Mouse (Mus musculus) G1E (cell line): Measurements from ENCODE around the gene Mrpl18. TPM values are rescaled to one million over a fixed set of nuclear protein-coding genes. Genes with fewer than 3 reads are reported as not detected.

Experiments
- ATAC-seq: 2 replicates; pipeline ENCODE4 v1.8.0; 2016; ENCODE audit warnings: mild to moderate bottlenecking; ENCODE audit not compliant: insufficient number of reproducible peaks, poor library complexity, low FRiP score, severe bottlenecking; ENCODE audit errors: extremely low read depth
- DNase-seq: peaks from one replicate; pipeline ENCODE4 v3.0.0; 2012; ENCODE audit warnings: low spot score
- H3K27me3 ChIP-seq: 2 replicates; pipeline ENCODE4 v1.6.1; 2012; ENCODE audit warnings: mild to moderate bottlenecking, low read length, inconsistent platforms; ENCODE audit not compliant: insufficient read depth
- H3K36me3 ChIP-seq: replicated peaks from 2 replicates; pipeline ENCODE3; 2012; ENCODE audit warnings: mild to moderate bottlenecking, inconsistent platforms
- H3K4me1 ChIP-seq: 2 replicates; pipeline ENCODE4 v1.6.1; 2012; ENCODE audit warnings: low read depth, low read length, inconsistent platforms, mixed read lengths; ENCODE audit not compliant: insufficient read depth
- H3K4me3 ChIP-seq: 2 replicates; pipeline ENCODE4 v1.5.1; 2012; ENCODE audit warnings: low read depth, mild to moderate bottlenecking, inconsistent platforms, low read length, moderate library complexity, mixed read lengths
- H3K9me3 ChIP-seq: replicated peaks from 2 replicates; pipeline ENCODE4 v1.6.1; 2012; ENCODE audit warnings: inconsistent platforms
- CTCF ChIP-seq: IDR thresholded peaks from 2 replicates; pipeline ENCODE4 v1.5.1; 2012; ENCODE audit warnings: low read depth, low read length, inconsistent platforms, mixed read lengths
- GATA1 ChIP-seq: IDR thresholded peaks from 2 replicates; pipeline ENCODE4 v1.6.1; 2012; ENCODE audit warnings: borderline replicate concordance, low read length, inconsistent platforms, mixed read lengths
- GATA2 ChIP-seq: IDR thresholded peaks from 2 replicates; pipeline ENCODE4 v1.6.1; 2012; ENCODE audit warnings: low read depth, low read length, inconsistent platforms, borderline replicate concordance
- POLR2AphosphoS5 ChIP-seq: IDR thresholded peaks from 2 replicates; pipeline ENCODE4 v1.6.1; 2012; ENCODE audit warnings: low read depth, low read length, inconsistent platforms; ENCODE audit not compliant: insufficient replicate concordance
- TAL1 ChIP-seq: conservative IDR thresholded peaks from 2 replicates; pipeline ENCODE4 v1.6.1; 2012; ENCODE audit warnings: low read depth, low read length, inconsistent platforms, mixed read lengths
- polyA plus RNA-seq: library from polyadenylated mRNA; stranded (reverse); fragments of >175 nt; gene quantifications from 2 replicates; pipeline ENCODE4 v1.2.3, GENCODE M21; 2012
- total RNA-seq, 2 experiments: library from RNA; stranded (forward) in 1 of 2; stranded (reverse) in 1 of 2; fragments of 200-1000 nt in 1 of 2; fragments of >200 nt in 1 of 2; fragmentation: Nextera tagmentation in 1 of 2; gene quantifications; 2 replicates each; pipeline ENCODE4 v1.2.3; 2014 to 2017

The Mrpl18 gene
- total and polyA plus RNA-seq, 3 experiments, result 103 to 227 (median 114) TPM

GRCm38 (mm10) chr17:12872275-12873028, 43.7 kb downstream of the Mrpl18 start:
- TF ChIP-seq CTCF (no peak), GATA1 (no peak), POLR2AphosphoS5 (no peak), GATA2 (no peak), TAL1 (no peak)
- H3K27me3 ChIP-seq, result peaks cover 50% of the 10 kb centered on the region
- no peaks in the 10 kb centered on the region for H3K36me3 ChIP-seq
- no peaks in the 10 kb centered on the region for H3K4me1 ChIP-seq
- H3K9me3 ChIP-seq, result no peaks in the 10 kb centered on the region
- DNase-seq (no peak), ATAC-seq (no peak)
- no peak overlapping the region for H3K4me3 ChIP-seq

GRCm38 (mm10) chr17:12868640-12869039, 47.5 kb downstream of the Mrpl18 start:
- no peak for ATAC-seq
- Histone ChIP-seq H3K4me3 (no peak overlapping the region), H3K9me3 (no peaks in the 10 kb centered on the region), H3K36me3 (no peaks in the 10 kb centered on the region), H3K4me1 (no peaks in the 10 kb centered on the region), H3K27me3 (peaks cover 54% of the 10 kb centered on the region)
- no peak for DNase-seq
- TF ChIP-seq TAL1 (no peak), GATA2 (no peak), POLR2AphosphoS5 (no peak), CTCF (no peak), GATA1 (no peak)

GRCm38 (mm10) chr17:12868043-12868442, 48.1 kb downstream of the Mrpl18 start, which contains the start of gene Mas1:
TSS of gene Mas1 (minus strand) at chr17:12868143.
- no peak within 1 kb of the TSS for H3K4me3 ChIP-seq
- no peaks in the 10 kb centered on the region for H3K36me3 ChIP-seq
- H3K9me3 ChIP-seq, result no peaks in the 10 kb centered on the region
- no peaks in the 10 kb centered on the region for H3K4me1 ChIP-seq
- no peak for ATAC-seq
- DNase-seq, result no peak
- TF ChIP-seq TAL1, result no peak
- no peak for TF ChIP-seq POLR2AphosphoS5
- TF ChIP-seq GATA2, result no peak
- TF ChIP-seq CTCF, result no peak
- no peak for TF ChIP-seq GATA1
- H3K27me3 ChIP-seq, result peaks cover 54% of the 10 kb centered on the region

GRCm38 (mm10) chr17:12866853-12867252, 49.3 kb downstream of the Mrpl18 start:
- TF ChIP-seq GATA1 (no peak), GATA2 (no peak), CTCF (no peak), POLR2AphosphoS5 (no peak), TAL1 (no peak)
- H3K4me1 ChIP-seq, result no peaks in the 10 kb centered on the region
- no peak overlapping the region for H3K4me3 ChIP-seq
- peaks cover 57% of the 10 kb centered on the region for H3K27me3 ChIP-seq
- DNase-seq (no peak), ATAC-seq (no peak)
- H3K36me3 ChIP-seq, result no peaks in the 10 kb centered on the region
- H3K9me3 ChIP-seq, result no peaks in the 10 kb centered on the region

- Histone ChIP-seq H3K4me3 (no peak overlapping the region), H3K36me3 (no peaks in the 10 kb centered on the region), H3K4me1 (no peaks in the 10 kb centered on the region), H3K27me3 (peaks cover 54% of the 10 kb centered on the region), H3K9me3 (no peaks in the 10 kb centered on the region)
- TF ChIP-seq POLR2AphosphoS5 (no peak), TAL1 (no peak), GATA2 (no peak), CTCF (no peak)
- no peak for ATAC-seq
- DNase-seq, result no peak
These were observed 50.7 kb downstream of the Mrpl18 start for GRCm38 (mm10) chr17:12865407-12865806.

GRCm38 (mm10) chr17:12864111-12864510, 52.0 kb downstream of the Mrpl18 start:
- no peak for DNase-seq
- TF ChIP-seq GATA1, result no peak
- TF ChIP-seq CTCF, result no peak
- no peak for TF ChIP-seq TAL1
- no peak for TF ChIP-seq POLR2AphosphoS5
- TF ChIP-seq GATA2, result no peak
- no peaks in the 10 kb centered on the region for H3K36me3 ChIP-seq

More at GRCm38 (mm10) chr17:12864111-12864510, 52.0 kb downstream of the Mrpl18 start:
- Histone ChIP-seq H3K9me3 (no peaks in the 10 kb centered on the region), H3K27me3 (peaks cover 53% of the 10 kb centered on the region), H3K4me1 (no peaks in the 10 kb centered on the region), H3K4me3 (no peak overlapping the region)
- no peak for ATAC-seq

Other genes starting within 250 kb of the Mrpl18 start
- gene Slc22a1, start 240.5 kb downstream of the Mrpl18 start, total RNA-seq (2014; fragmentation: Nextera tagmentation), result not detected in 2 replicates
- not detected in 2 replicates for gene Slc22a1, start 240.5 kb downstream of the Mrpl18 start, total RNA-seq (2017)
- 0.03 and 0.07 TPM in 2 replicates for gene Slc22a1, start 240.5 kb downstream of the Mrpl18 start, polyA plus RNA-seq
- 69.9 and 74.3 TPM in 2 replicates for gene Igf2r, start 146.7 kb downstream of the Mrpl18 start, total RNA-seq (2014; fragmentation: Nextera tagmentation)
- gene Igf2r, start 146.7 kb downstream of the Mrpl18 start, total RNA-seq (2017), result 73.1 and 75.5 TPM in 2 replicates
- gene Igf2r, start 146.7 kb downstream of the Mrpl18 start, polyA plus RNA-seq, result 15.8 and 20.3 TPM in 2 replicates
- not detected in 2 replicates for gene Mas1, start 48.2 kb downstream of the Mrpl18 start, total RNA-seq (2014; fragmentation: Nextera tagmentation)
- gene Mas1, start 48.2 kb downstream of the Mrpl18 start, total RNA-seq (2017), result 0.17 TPM in 1 of 2 replicates, not detected in the other
- gene Mas1, start 48.2 kb downstream of the Mrpl18 start, polyA plus RNA-seq, result not detected in 2 replicates
- not detected in 2 replicates for gene Mrgprh, start 40.3 kb downstream of the Mrpl18 start, total RNA-seq (2014; fragmentation: Nextera tagmentation)
- 0.06 and 0.11 TPM in 2 replicates for gene Mrgprh, start 40.3 kb downstream of the Mrpl18 start, total RNA-seq (2017)
- not detected in 2 replicates for gene Mrgprh, start 40.3 kb downstream of the Mrpl18 start, polyA plus RNA-seq
- gene Pnldc1, start 6.1 kb downstream of the Mrpl18 start, total RNA-seq (2014; fragmentation: Nextera tagmentation), result 3.8 TPM in 1 of 2 replicates, not detected in the other
- gene Pnldc1, start 6.1 kb downstream of the Mrpl18 start, total RNA-seq (2017), result 0.52 and 1.5 TPM in 2 replicates
- gene Pnldc1, start 6.1 kb downstream of the Mrpl18 start, polyA plus RNA-seq, result 0.04 TPM in 1 of 2 replicates, not detected in the other
- gene Tcp1, start 644 bp downstream of the Mrpl18 start, total RNA-seq (2014; fragmentation: Nextera tagmentation), result 429 and 451 TPM in 2 replicates
- 889 and 1,033 TPM in 2 replicates for gene Tcp1, start 644 bp downstream of the Mrpl18 start, total RNA-seq (2017)
- gene Tcp1, start 644 bp downstream of the Mrpl18 start, polyA plus RNA-seq, result 25.9 and 56.3 TPM in 2 replicates
- not detected in 2 replicates for gene Acat3, start 24.3 kb upstream of the Mrpl18 start, total RNA-seq (2014; fragmentation: Nextera tagmentation)
- 0.66 and 1.8 TPM in 2 replicates for gene Acat3, start 24.3 kb upstream of the Mrpl18 start, total RNA-seq (2017)
- gene Acat3, start 24.3 kb upstream of the Mrpl18 start, polyA plus RNA-seq, result 0.10 and 0.15 TPM in 2 replicates
- gene Acat2, start 44.4 kb upstream of the Mrpl18 start, total RNA-seq (2014; fragmentation: Nextera tagmentation), result 27.5 and 36.6 TPM in 2 replicates
- gene Acat2, start 44.4 kb upstream of the Mrpl18 start, total RNA-seq (2017), result 91.9 and 98.6 TPM in 2 replicates
- 10.3 and 14.4 TPM in 2 replicates for gene Acat2, start 44.4 kb upstream of the Mrpl18 start, polyA plus RNA-seq
- 103 and 107 TPM in 2 replicates for gene Wtap, start 77.8 kb upstream of the Mrpl18 start, total RNA-seq (2014; fragmentation: Nextera tagmentation)
- gene Wtap, start 77.8 kb upstream of the Mrpl18 start, total RNA-seq (2017), result 150 and 173 TPM in 2 replicates
- 37.5 and 44.0 TPM in 2 replicates for gene Wtap, start 77.8 kb upstream of the Mrpl18 start, polyA plus RNA-seq
- 107 and 144 TPM in 2 replicates for gene Sod2, start 90.5 kb upstream of the Mrpl18 start, total RNA-seq (2014; fragmentation: Nextera tagmentation)
- gene Sod2, start 90.5 kb upstream of the Mrpl18 start, total RNA-seq (2017), result 102 and 111 TPM in 2 replicates
- 407 and 592 TPM in 2 replicates for gene Sod2, start 90.5 kb upstream of the Mrpl18 start, polyA plus RNA-seq
- gene Gpr31b, start 136.0 kb upstream of the Mrpl18 start, total RNA-seq (2014; fragmentation: Nextera tagmentation), result not detected in 2 replicates
- 0.17 and 0.27 TPM in 2 replicates for gene Gpr31b, start 136.0 kb upstream of the Mrpl18 start, total RNA-seq (2017)
- gene Gpr31b, start 136.0 kb upstream of the Mrpl18 start, polyA plus RNA-seq, result not detected in 2 replicates
- gene Tcp10b, start 144.8 kb upstream of the Mrpl18 start, total RNA-seq (2014; fragmentation: Nextera tagmentation), result not detected in 2 replicates
- gene Tcp10b, start 144.8 kb upstream of the Mrpl18 start, total RNA-seq (2017), result 0.06 TPM in 1 of 2 replicates, not detected in the other
- not detected in 2 replicates for gene Tcp10b, start 144.8 kb upstream of the Mrpl18 start, polyA plus RNA-seq
- not detected in 2 replicates for gene Unc93a, start 215.5 kb upstream of the Mrpl18 start, total RNA-seq (2014; fragmentation: Nextera tagmentation)
- 0.16 TPM in 1 of 2 replicates, not detected in the other for gene Unc93a, start 215.5 kb upstream of the Mrpl18 start, total RNA-seq (2017)
- gene Unc93a, start 215.5 kb upstream of the Mrpl18 start, polyA plus RNA-seq, result not detected in 2 replicates